Mouse (Mus musculus): ENCODE measurements around the gene Fxyd7. TPM values are rescaled to one million over a fixed set of nuclear protein-coding genes. Genes with fewer than 3 reads are reported as not detected.

The Fxyd7 gene
- polyA plus RNA-seq, 1 experiment from 2014 or later = 11.5 TPM

DNA sequence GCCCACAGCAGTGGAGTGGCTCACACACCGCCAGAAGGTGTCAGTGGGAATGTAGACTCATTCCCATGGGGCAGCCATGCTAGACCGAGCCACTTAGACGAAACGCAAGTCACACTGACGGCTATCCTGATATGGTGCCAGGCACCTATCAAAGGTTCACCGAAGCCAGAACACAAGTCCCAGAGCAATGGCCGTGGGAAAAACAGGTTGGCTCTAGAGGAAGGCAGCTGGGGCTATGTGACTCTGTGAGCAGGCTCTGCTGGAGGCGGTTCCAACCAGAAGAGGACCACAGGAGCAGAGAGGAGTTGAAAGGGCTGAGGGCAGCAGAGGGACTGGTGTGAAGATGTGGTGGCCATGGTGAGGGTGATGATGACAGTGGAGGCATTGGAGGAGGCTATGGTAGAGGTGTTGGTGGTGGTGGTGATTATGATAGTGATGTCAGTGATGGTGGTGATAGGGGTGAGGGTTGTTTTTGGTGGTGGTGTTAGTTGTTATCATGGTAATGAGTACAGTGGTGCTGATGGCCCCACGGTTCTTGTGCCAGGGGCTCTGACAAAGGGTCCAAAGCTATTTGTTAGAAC is 35.0 kb upstream of the Fxyd7 start:
- Histone ChIP-seq H3K36me3 (no peaks in the 10 kb centered on the region), H3K27me3 (no peaks in the 10 kb centered on the region), H3K4me3 (no peak overlapping the region), H3K27ac (replicated peaks) (no peak overlapping the region), H3K9me3 (0 out of 2 replicates have a peak, but pooled peaks cover 2% of the 10 kb centered on the region), H3K4me1 (peaks cover 9% of the 10 kb centered on the region), H3K4me2 (replicated peaks) (no peak overlapping the region), H3K9ac (replicated peaks) (no peak overlapping the region)
- no peak for ATAC-seq (ENCODE audit: low FRiP score, low read depth)
- 91% methylated on average over 9 of the region's 9 CpGs for WGBS

DNA sequence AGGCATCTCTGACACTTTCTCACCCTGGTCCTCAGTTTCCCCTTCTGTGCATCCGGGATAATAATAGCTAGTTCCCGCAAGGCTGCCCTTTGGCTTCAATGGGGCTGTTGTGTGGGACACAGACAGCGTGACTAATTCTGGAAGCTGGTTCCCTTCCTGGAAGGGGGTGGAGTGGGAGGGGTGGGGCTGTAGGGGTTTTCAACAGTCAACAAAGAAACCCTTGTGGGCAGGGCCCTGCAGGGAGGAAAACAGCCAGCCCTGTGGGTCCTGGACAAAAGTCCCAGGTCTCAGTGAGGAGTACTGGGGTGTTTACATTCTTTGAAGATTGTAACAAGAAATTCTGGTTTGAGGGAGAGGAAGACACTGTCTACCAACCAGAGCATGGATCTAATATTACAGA is 33.9 kb upstream of the Fxyd7 start:
- H3K4me3 ChIP-seq = no peak overlapping the region
- H3K27me3 ChIP-seq = no peaks in the 10 kb centered on the region
- H3K9ac ChIP-seq (replicated peaks) = no peak overlapping the region
- no peak overlapping the region for H3K27ac ChIP-seq (replicated peaks)
- 0 out of 2 replicates have a peak, but pooled peaks cover 2% of the 10 kb centered on the region for H3K9me3 ChIP-seq
- no peak overlapping the region for H3K4me2 ChIP-seq (replicated peaks)
- H3K36me3 ChIP-seq = no peaks in the 10 kb centered on the region
- peak; percentile 21; the same call in 1 of the 2 replicates for ATAC-seq (ENCODE audit: low FRiP score, low read depth)
- H3K4me1 ChIP-seq = peaks cover 9% of the 10 kb centered on the region
- WGBS = 25% methylated on average over 3 of the region's 3 CpGs

DNA sequence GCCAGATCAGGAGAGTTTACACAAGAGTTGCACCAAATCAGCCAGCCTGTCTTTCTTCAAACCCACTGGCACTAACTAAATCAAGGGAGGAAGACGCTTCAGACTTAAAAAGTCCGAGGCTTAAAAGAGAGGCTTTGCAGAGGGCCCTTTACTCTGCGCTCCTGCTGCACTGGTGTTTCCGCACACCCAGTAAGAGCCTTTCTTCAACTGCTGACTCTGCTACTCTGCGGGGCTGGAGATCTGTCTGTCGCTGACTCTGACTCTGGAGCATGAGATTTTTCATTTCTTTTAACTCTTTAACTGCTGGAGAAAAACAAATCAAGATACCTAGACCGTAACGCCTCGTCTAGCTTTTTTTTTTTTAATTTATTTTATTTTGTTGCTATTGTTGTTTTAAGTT is 32.9 kb upstream of the Fxyd7 start:
- no peak overlapping the region for H3K9ac ChIP-seq (replicated peaks)
- H3K36me3 ChIP-seq = no peaks in the 10 kb centered on the region
- peaks cover 9% of the 10 kb centered on the region for H3K4me1 ChIP-seq
- ATAC-seq (ENCODE audit: low FRiP score, low read depth) = no peak
- H3K4me3 ChIP-seq = no peak overlapping the region
- no peaks in the 10 kb centered on the region for H3K9me3 ChIP-seq
- H3K27me3 ChIP-seq = no peaks in the 10 kb centered on the region
- WGBS = 61% methylated on average over 9 of the region's 9 CpGs
- H3K4me2 ChIP-seq (replicated peaks) = no peak overlapping the region
- H3K27ac ChIP-seq (replicated peaks) = no peak overlapping the region

DNA sequence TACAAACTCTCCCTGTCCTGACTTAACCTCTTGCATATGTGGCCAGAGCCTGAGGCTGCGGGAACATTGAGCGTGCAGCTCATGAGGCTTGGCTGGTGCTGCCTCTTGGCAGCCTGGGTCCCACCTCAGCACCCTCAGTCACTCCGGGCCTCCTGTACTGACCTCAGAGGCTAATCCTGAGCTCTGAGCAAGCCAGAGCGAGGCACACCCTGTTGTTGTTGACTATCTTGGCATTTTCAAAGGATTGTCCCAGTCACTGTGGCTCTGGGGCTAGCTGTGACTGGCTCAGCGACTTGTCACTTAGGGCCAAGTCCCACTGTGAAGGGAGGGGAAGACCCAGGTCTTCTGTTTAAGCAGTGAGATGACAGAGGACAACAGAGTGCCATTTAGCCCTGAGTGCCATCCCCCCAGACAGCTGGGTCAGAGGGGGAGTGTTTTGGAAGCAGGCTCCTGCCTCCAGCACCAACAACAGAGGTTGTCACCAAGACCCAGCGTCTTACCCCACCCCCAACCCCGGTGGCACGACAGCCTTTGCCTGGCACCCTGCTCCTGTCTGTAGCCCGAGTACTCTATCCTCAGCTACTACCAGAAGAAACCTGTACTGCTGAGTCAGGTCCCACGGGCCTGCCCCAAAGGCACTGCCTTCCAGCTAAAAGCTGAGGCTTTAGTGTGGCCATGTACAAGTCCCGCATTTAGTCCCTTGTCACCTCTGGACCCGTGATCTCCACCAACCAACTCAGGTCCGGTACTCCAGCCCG is 31.7 kb upstream of the Fxyd7 start:
- ATAC-seq (ENCODE audit: low FRiP score, low read depth) = 0 out of 2 replicates have a peak, but pooled peaks have one; percentile 36

DNA sequence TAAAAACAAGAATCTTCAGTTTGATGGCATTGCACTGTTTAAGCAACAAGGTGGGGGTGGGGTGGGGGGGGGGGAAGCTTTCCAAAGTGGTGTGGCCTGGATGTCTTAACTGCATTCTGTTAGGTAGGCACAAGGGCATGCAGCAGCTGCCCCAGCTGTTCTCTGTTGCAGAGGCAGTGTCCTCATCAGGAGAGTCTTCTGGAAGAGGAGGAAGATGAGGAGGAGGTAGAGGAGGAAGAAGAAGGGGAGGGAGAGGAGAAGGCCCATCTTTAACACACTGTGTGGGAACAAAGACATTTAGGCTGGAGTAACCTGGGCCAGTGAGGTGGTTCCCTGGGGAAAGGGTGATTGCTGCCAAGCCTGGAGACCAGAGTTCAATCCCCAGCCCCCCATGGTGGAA is 30.8 kb upstream of the Fxyd7 start:
- Histone ChIP-seq H3K9me3 (no peaks in the 10 kb centered on the region), H3K4me3 (no peak overlapping the region), H3K9ac (replicated peaks) (no peak overlapping the region), H3K27ac (replicated peaks) (no peak overlapping the region), H3K4me1 (peaks cover 9% of the 10 kb centered on the region), H3K4me2 (replicated peaks) (no peak overlapping the region), H3K27me3 (no peaks in the 10 kb centered on the region), H3K36me3 (no peaks in the 10 kb centered on the region)
- no peak for ATAC-seq (ENCODE audit: low FRiP score, low read depth)

More for the DNA sequence above, 31.7 kb upstream of the Fxyd7 start:
- Histone ChIP-seq H3K9me3 (no peaks in the 10 kb centered on the region), H3K27ac (replicated peaks) (no peak overlapping the region), H3K9ac (replicated peaks) (no peak overlapping the region), H3K27me3 (no peaks in the 10 kb centered on the region), H3K4me3 (no peak overlapping the region), H3K4me2 (replicated peaks) (no peak overlapping the region), H3K4me1 (peaks cover 9% of the 10 kb centered on the region), H3K36me3 (no peaks in the 10 kb centered on the region)
- WGBS = 59% methylated on average over 14 of the region's 14 CpGs

DNA sequence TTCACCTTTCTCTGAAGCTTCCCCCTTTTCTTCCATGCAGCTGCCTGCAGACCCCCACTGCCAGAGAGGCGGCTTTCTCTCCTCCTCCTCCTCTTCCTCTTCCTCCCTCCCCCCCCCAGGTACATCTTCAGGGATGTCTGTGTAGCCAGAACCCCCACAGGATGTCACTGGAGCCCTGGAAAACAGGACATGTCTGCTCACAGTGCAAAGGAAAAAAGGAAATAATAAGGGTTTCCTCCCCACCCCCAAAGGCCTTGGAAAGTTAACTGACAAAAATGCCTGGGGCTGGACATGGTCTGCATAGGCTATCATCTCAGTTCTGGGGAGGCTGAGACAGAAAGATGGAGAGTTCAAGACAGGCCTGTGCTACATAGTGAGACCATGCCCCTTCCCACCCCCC is 29.8 kb upstream of the Fxyd7 start:
- H3K27me3 ChIP-seq = no peaks in the 10 kb centered on the region
- H3K9me3 ChIP-seq = no peaks in the 10 kb centered on the region
- no peak for ATAC-seq (ENCODE audit: low FRiP score, low read depth)
- 64% methylated on average over 1 of the region's 1 CpGs for WGBS
- no peak overlapping the region for H3K4me3 ChIP-seq
- H3K9ac ChIP-seq (replicated peaks) = no peak overlapping the region
- no peak overlapping the region for H3K4me2 ChIP-seq (replicated peaks)
- no peak overlapping the region for H3K27ac ChIP-seq (replicated peaks)
- no peaks in the 10 kb centered on the region for H3K36me3 ChIP-seq
- H3K4me1 ChIP-seq = peaks cover 9% of the 10 kb centered on the region

DNA sequence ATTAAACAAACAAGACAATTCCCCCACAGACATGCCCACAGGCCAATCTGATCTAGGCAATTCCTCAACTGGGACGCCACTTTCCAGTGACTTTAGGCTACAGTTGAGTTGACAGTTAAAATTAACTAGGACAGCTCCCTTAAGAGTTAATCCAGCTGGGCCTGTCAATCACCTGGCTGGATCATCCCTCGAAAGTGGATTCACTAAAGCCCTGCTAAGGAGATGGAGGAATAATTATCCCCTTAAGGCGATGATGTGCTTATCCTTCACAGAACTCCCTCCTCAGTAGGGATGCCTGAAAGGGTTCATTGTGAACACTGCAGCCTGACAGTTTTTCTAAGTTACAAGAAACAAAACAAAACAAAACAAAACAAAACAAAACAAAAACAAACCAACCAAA is 29.3 kb upstream of the Fxyd7 start:
- Histone ChIP-seq H3K4me3 (no peak overlapping the region), H3K4me1 (peaks cover 9% of the 10 kb centered on the region), H3K27ac (replicated peaks) (no peak overlapping the region), H3K27me3 (no peaks in the 10 kb centered on the region), H3K9me3 (no peaks in the 10 kb centered on the region), H3K4me2 (replicated peaks) (no peak overlapping the region), H3K9ac (replicated peaks) (no peak overlapping the region), H3K36me3 (no peaks in the 10 kb centered on the region)
- no peak for ATAC-seq (ENCODE audit: low FRiP score, low read depth)
- WGBS = 42% methylated on average over 3 of the region's 3 CpGs

DNA sequence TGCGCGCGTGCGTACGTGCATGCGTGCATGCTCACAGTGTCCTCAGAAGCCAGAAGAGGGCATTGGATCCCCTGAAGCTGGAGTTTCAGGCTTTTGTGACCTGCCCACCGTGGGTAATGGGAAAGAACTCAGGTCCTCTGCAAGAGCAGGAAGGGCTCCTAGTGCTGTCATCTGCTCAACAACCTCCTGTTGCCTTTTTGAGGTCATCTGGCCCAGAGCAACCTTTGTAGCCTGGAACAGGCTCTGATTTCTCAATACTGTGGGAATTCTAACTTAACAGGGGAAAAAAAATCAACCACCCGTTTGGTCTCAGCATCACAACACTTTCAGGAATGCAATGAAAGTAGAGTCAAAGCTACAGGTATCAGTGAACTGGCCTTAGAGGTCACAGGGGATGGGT is 28.4 kb upstream of the Fxyd7 start:
- Histone ChIP-seq H3K4me3 (no peak overlapping the region), H3K9me3 (no peaks in the 10 kb centered on the region), H3K4me1 (peaks cover 3% of the 10 kb centered on the region; the same call in 1 of the 2 replicates), H3K9ac (replicated peaks) (no peak overlapping the region), H3K27me3 (no peaks in the 10 kb centered on the region), H3K27ac (replicated peaks) (no peak overlapping the region), H3K4me2 (replicated peaks) (no peak overlapping the region), H3K36me3 (no peaks in the 10 kb centered on the region)
- ATAC-seq (ENCODE audit: low FRiP score, low read depth) = no peak
- 85% methylated on average over 8 of the region's 8 CpGs for WGBS

DNA sequence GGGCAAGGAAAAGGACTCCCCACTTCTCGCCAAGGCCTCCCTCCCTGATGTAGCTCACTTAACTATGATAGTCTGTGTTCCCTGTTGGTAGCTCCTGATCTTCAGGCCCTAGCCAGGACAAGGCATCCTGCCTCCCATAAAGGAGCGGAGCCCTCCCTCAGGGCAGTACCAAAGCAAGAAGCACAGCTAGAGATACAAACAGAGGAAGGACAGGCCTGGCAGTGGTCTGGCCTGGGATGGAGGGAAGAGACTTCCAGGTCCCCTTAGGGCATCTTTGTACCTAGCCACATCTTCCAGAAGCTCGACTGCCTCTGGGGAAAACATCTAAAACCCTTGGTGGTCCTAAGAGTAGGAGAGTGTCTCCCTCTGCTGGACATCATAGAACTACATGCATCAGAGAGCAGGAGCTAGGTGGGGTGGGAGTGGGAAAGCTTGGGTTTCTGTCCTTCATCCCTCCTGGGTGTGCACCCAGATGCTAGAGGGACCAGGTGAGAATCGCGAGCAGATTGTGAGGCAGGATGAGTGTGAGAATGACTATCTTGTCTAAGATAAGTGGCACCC is 26.7 kb upstream of the Fxyd7 start:
- Histone ChIP-seq H3K4me3 (no peak overlapping the region), H3K27me3 (no peaks in the 10 kb centered on the region), H3K4me1 (no peaks in the 10 kb centered on the region), H3K9ac (replicated peaks) (no peak overlapping the region), H3K36me3 (no peaks in the 10 kb centered on the region), H3K27ac (replicated peaks) (no peak overlapping the region), H3K4me2 (replicated peaks) (no peak overlapping the region), H3K9me3 (no peaks in the 10 kb centered on the region)
- no peak for ATAC-seq (ENCODE audit: low FRiP score, low read depth)
- WGBS = 51% methylated on average over 5 of the region's 5 CpGs

DNA sequence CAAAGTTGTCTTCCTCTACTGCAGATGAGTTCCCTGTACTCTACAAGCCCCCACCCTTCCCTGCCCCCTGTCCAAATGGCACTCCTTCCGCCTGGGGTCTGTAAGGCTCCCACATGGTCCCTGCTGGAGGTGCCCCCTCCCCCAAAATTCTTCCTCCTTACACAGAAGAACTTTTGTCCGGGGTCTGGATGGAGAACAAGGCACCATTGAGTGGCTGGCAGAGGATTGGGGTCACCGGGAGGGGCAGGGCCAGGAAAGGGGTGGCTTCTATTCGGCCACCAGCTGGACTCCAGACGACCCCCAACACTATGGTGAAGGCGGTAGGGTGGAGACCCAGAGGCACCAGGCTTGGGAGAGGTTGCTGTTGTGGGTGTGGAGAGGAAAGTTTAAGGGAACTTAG is 26.2 kb upstream of the Fxyd7 start:
- Histone ChIP-seq H3K27ac (replicated peaks) (no peak overlapping the region), H3K4me2 (replicated peaks) (no peak overlapping the region), H3K9ac (replicated peaks) (no peak overlapping the region), H3K4me1 (no peaks in the 10 kb centered on the region), H3K27me3 (no peaks in the 10 kb centered on the region), H3K9me3 (no peaks in the 10 kb centered on the region), H3K36me3 (no peaks in the 10 kb centered on the region), H3K4me3 (no peak overlapping the region)
- no peak for ATAC-seq (ENCODE audit: low FRiP score, low read depth)
- WGBS = 63% methylated on average over 6 of the region's 6 CpGs

DNA sequence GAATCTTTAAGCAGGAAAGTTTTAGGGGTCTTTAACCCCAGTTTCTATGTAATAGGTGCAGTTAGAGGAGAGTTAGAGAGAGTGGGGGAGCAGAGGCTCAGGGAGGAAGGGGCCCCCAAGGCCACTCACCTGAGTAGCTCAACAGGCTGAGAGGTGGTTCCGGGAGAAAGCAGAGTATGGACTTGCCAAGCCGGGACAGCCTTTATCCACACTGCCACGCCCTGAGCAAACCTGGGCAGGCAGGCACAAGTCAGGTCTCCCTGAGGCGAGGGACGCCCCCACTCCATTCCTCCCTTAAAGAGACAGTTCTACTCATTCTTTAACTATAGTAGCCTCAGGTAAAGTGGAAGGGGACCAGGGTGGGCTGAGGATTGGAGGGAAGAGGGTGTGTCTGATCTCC is 25.2 kb upstream of the Fxyd7 start, which contains the start of gene Fxyd3:
Gene Fxyd3, minus strand, starts transcription at position 213 of the 400 bp plus-strand sequence.
- H3K9ac ChIP-seq (replicated peaks) = no peak within 1 kb of the TSS
- 65% methylated on average over 5 of the region's 5 CpGs for WGBS
- no peaks in the 10 kb centered on the region for H3K27me3 ChIP-seq
- no peak within 1 kb of the TSS for H3K4me3 ChIP-seq
- H3K4me1 ChIP-seq = no peaks in the 10 kb centered on the region
- no peak for ATAC-seq (ENCODE audit: low FRiP score, low read depth)
- H3K9me3 ChIP-seq = no peaks in the 10 kb centered on the region
- H3K36me3 ChIP-seq = no peaks in the 10 kb centered on the region
- H3K4me2 ChIP-seq (replicated peaks) = no peak within 1 kb of the TSS
- no peak within 1 kb of the TSS for H3K27ac ChIP-seq (replicated peaks)

DNA sequence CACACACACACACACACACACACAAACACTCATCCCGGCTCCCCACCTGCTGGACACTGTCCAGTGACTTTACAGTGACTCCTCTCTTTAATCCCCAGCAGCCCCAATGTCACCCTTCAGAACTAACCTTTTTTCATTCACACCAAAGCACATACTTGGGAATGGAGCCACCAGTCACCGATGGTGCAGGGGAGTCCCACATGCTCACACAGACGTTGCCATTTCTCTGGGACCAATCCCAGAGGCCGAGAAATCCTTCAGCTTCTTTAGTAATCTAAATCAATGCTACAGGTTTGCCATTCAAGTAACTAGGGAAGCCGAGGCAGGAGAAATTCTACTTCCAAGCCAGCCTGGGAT is 23.4 kb upstream of the Fxyd7 start:
- no peak for ATAC-seq (ENCODE audit: low FRiP score, low read depth)
- Histone ChIP-seq H3K27ac (replicated peaks) (no peak overlapping the region), H3K27me3 (no peaks in the 10 kb centered on the region), H3K4me2 (replicated peaks) (no peak overlapping the region), H3K9me3 (no peaks in the 10 kb centered on the region), H3K4me3 (no peak overlapping the region), H3K36me3 (no peaks in the 10 kb centered on the region), H3K9ac (replicated peaks) (no peak overlapping the region), H3K4me1 (no peaks in the 10 kb centered on the region)
- WGBS = 74% methylated on average over 5 of the region's 5 CpGs
